ENCODE assay signal across 7 mouse cellular contexts in the genomic region with DNA sequence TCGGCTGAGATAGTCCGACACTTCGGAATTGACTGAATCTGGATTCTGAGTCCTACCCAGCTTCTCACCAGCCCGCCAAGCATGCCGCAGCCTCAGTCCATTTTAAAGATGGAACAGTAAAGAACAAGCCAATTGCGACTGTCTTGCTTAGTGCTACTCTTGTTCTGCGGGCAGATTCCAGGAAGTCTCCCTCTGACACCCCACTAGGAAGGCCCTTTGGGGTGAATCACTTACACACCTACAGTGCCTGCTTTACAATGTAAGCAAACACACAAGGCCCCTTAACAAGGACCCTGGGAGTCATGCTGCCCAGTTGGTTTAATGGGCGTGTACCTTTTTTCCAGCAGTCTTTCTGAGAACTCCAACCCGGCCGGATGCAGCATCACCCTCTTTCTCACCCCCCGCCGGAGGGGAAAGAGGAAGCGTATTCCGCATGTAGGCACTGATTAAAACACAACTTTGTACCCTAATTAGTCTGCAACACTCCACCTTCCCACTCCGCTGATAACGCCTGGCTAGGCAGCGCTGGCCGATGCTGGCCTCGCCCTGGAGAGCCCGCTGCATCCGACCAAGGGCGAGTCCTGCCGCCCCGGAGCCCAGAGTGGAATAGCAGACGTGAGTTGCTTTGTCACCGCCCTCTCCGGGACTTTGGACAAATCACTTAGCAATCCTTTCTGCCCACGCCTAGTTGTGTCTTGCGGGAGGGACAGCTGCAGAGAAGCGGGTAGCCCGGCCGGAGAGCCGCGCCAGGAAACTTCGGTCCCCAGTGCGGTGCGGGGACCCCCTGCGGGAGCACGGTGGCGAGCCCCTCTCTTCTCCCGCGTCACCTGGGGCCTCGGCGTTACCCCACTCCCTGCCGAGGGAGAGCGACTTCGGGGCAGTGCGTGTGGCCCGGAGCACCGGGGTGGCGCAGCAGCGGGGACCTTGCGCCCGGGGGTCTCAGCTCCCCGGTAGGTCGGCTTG. TPM values are rescaled to one million over a fixed set of nuclear protein-coding genes. Genes with fewer than 3 reads are reported as not detected.
A peak's percentile ranks its signal among the peaks of the same experiment; 100 is the strongest.
DNase-seq lines count a peak whose midpoint lies in the region; ATAC-seq and TF ChIP-seq lines count a peak whose summit lies in the region.

A gene (plus strand): TSS at position 691 of the 963 bp plus-strand sequence.

- peak; percentile 60 for ATAC-seq in forebrain, embryonic 12.5 days (ENCODE audit: low FRiP score)
- peak; percentile 78 for ATAC-seq in megakaryocyte progenitor cell, adult 5-6 weeks (replicated peaks; ENCODE audit: poor library complexity)

- intact Hi-C loops in heart, postnatal 36 days (cut with DNase I), result no loop called here
- intact Hi-C loops in left cerebral cortex, postnatal 25 days (cut with DNase I), result loop anchor here (2.0 kb wide), 1 partner anchor 85 kb away; no protein-coding TSS in a partner anchor

- peak; percentile 87; the same call in 1 of the 2 replicates for TF ChIP-seq POLR2A in small intestine, adult 2 months (IDR thresholded peaks at IDR 0.05; ENCODE audit: low read depth, low read length)

- H3K4me1 ChIP-seq in E14TG2a.4 (replicated peaks; ENCODE audit: low read depth, low read length), result peaks cover 33% of the 10 kb centered on the region
- peaks cover 22% of the 10 kb centered on the region for H3K4me1 ChIP-seq in forebrain, embryonic 12.5 days
- peaks cover 15% of the 10 kb centered on the region for H3K4me1 ChIP-seq in small intestine, adult 2 months (ENCODE audit: control insufficient read depth, insufficient read depth, insufficient read length, low read length)

- H3K9me3 ChIP-seq in E14TG2a.4 (ENCODE audit: low read length), result peaks cover 4% of the 10 kb centered on the region
- H3K9me3 ChIP-seq in forebrain, embryonic 12.5 days, result no peaks in the 10 kb centered on the region

- H3K27ac ChIP-seq in forebrain, embryonic 12.5 days, result no peak within 1 kb of the TSS
- peak within 1 kb of the TSS; percentile 91 for H3K27ac ChIP-seq in small intestine, adult 2 months (ENCODE audit: insufficient read depth, low read depth, low read length)

- peak within 1 kb of the TSS; percentile 99 for H3K4me2 ChIP-seq in forebrain, embryonic 12.5 days

- WGBS in forebrain, embryonic 12.5 days, result 10% methylated on average over 56 of the region's 56 CpGs
- 7% methylated on average over 55 of the region's 56 CpGs for WGBS in small intestine, adult 2 months

- peaks cover 56% of the 10 kb centered on the region for H3K27me3 ChIP-seq in E14TG2a.4 (ENCODE audit: insufficient read depth, low read length)
- H3K27me3 ChIP-seq in forebrain, embryonic 12.5 days, result peaks cover 35% of the 10 kb centered on the region
- no peaks in the 10 kb centered on the region for H3K27me3 ChIP-seq in small intestine, adult 2 months (ENCODE audit: control insufficient read depth, insufficient read depth, low read length)

- H3K36me3 ChIP-seq in E14TG2a.4 (ENCODE audit: insufficient read depth, low read length), result no peaks in the 10 kb centered on the region
- H3K36me3 ChIP-seq in forebrain, embryonic 12.5 days (replicated peaks), result no peaks in the 10 kb centered on the region
- H3K36me3 ChIP-seq in small intestine, adult 2 months (ENCODE audit: control insufficient read depth, insufficient read depth, low read length), result no peaks in the 10 kb centered on the region

- H3K4me3 ChIP-seq in E14TG2a.4 (replicated peaks; ENCODE audit: low read length), result peak within 1 kb of the TSS; percentile 82
- peak within 1 kb of the TSS; percentile 64 for H3K4me3 ChIP-seq in forebrain, embryonic 12.5 days (replicated peaks)
- peak within 1 kb of the TSS; percentile 94 for H3K4me3 ChIP-seq in small intestine, adult 2 months (ENCODE audit: low read depth, low read length)

- no peak for TF ChIP-seq CTCF in E14TG2a.4 (conservative IDR thresholded peaks at IDR 0.05; ENCODE audit: low read length)
- no peak for TF ChIP-seq CTCF in small intestine, adult 2 months (IDR thresholded peaks at IDR 0.05; ENCODE audit: extremely low read depth, insufficient read length, insufficient replicate concordance, low read depth, low read length)

- DNase-seq in adrenal gland, adult 2 months, result peak; percentile 86
- peak; percentile 40 to 51 for DNase-seq in heart, postnatal 36 days
- peak; percentile 28 to 62 for DNase-seq in left cerebral cortex, postnatal 25 days (ENCODE audit: low spot score in 2 of 2)

- peak within 1 kb of the TSS; percentile 65 for H3K9ac ChIP-seq in forebrain, embryonic 12.5 days

RNA-seq across cellular contexts. Expression of the gene that starts here (rescaled TPM):
- total RNA-seq in adrenal gland, adult 2 months (2021), result under 1 TPM; 0.10 to 0.69 TPM
- 0.11 and 0.33 TPM in 2 replicates for polyA plus RNA-seq in adrenal gland, adult 2 months (2012; rRNA removed)
- polyA plus RNA-seq in forebrain, embryonic 12.5 days (2016; fragmentation: Nextera tagmentation; extraction: Ambion mirVana), result 0.05 and 0.08 TPM in 2 replicates
- total RNA-seq in heart, postnatal 36 days (2021), result under 1 TPM; 0.05 to 0.14 TPM
- 10 to 100 TPM in 1 of 2 experiments, 1 to 10 TPM in 1; 9.2 to 11.8 TPM for total RNA-seq in left cerebral cortex, postnatal 25 days (2021)
- 0.66 and 0.72 TPM in 2 replicates for total RNA-seq in megakaryocyte progenitor cell, adult 5-6 weeks (2015)
- total RNA-seq in megakaryocyte progenitor cell, adult 5-6 weeks (2017), result 0.12 and 0.20 TPM in 2 replicates
- polyA plus RNA-seq in small intestine, adult 2 months (2012; rRNA removed), result 4.4 and 12.0 TPM in 2 replicates

Comparison
In these comparisons a context has a peak if more than half of its experiments do, and no peak if none do; other contexts are left out.
1. RNA of the gene that starts here (total RNA-seq): 9.2 to 11.8 TPM in left cerebral cortex, postnatal 25 days; 0.12 to 0.72 TPM in megakaryocyte progenitor cell, adult 5-6 weeks, 0.10 to 0.69 TPM in adrenal gland, adult 2 months and 0.05 to 0.14 TPM in heart, postnatal 36 days; every median in the first group is over 4 times any median in the second.
2. Peak in DNase-seq in adrenal gland, adult 2 months; RNA of the gene not detected or under 1 TPM.
3. Peak in ATAC-seq, H3K4me3 ChIP-seq, H3K9ac ChIP-seq and H3K4me2 ChIP-seq in forebrain, embryonic 12.5 days; RNA of the gene not detected or under 1 TPM.
4. Peak in DNase-seq in heart, postnatal 36 days; RNA of the gene not detected or under 1 TPM.
5. Peak in ATAC-seq in megakaryocyte progenitor cell, adult 5-6 weeks; RNA of the gene not detected or under 1 TPM.
6. Peak in every context shown above with its lines, with median percentiles within 50 percentile points of each other: H3K4me3 ChIP-seq and DNase-seq.